Comparison of ENCODE assay signal across 19 mouse cellular contexts in genomic region chr14:105275196-105275595, GRCm38 (mm10). TPM values are rescaled to one million over a fixed set of nuclear protein-coding genes. Genes with fewer than 3 reads are reported as not detected.
DNase-seq lines count a peak whose midpoint lies in the region; ATAC-seq lines count a peak whose summit lies in the region.
"Had no signal": no experiment of that assay in that cellular context is flagged by ENCODE, and none has a peak within 500 bp of the region (broad histone marks: within the 10 kb centered on the region; RNA-seq: fewer than 3 reads in every experiment).

No protein-coding gene starts in this region.

- 0 out of 2 replicates have a peak overlapping the region, but pooled peaks have one; percentile 10 for H3K27ac ChIP-seq in limb, embryonic 13.5 days
- no peak overlapping the region for H3K27ac ChIP-seq in limb, embryonic 10.5 days
- H3K27ac ChIP-seq: hindbrain, embryonic 10.5 days; kidney, embryonic 15.5 days; neural tube, embryonic 12.5 days had no signal

- no peak for DNase-seq in frontal cortex, postnatal 36 days (ENCODE audit: low spot score in 2 of 2)
- DNase-seq in limb, embryonic 10.5 days (ENCODE audit: low spot score), result no peak
- peak; percentile 55 for DNase-seq in A20 (ENCODE audit: low read depth, low spot score)
- DNase-seq in induced T-regulatory cell, adult 2 months (ENCODE audit: low read depth), result peak; percentile 47
- DNase-seq in kidney, adult 9 months, result no peak
- no peak for DNase-seq in cerebellum, postnatal 36 days
- DNase-seq: adrenal gland, postnatal 10 days; cerebellum, adult 11 months; cerebellum, postnatal 10 days; embryo, embryonic 11 days; lung, adult 18-20 months; lung, postnatal 36 days; right cerebral cortex, postnatal 4 days had no signal

- 68% methylated on average over 5 of the region's 5 CpGs for WGBS in limb, embryonic 13.5 days
- WGBS in limb, embryonic 10.5 days, result 85% methylated on average over 5 of the region's 5 CpGs

- no peak overlapping the region for H3K4me3 ChIP-seq in limb, embryonic 13.5 days
- H3K4me3 ChIP-seq in limb, embryonic 10.5 days, result no peak overlapping the region
- H3K4me3 ChIP-seq: hindbrain, embryonic 10.5 days; kidney, embryonic 15.5 days; neural tube, embryonic 12.5 days had no signal

- no peaks in the 10 kb centered on the region for H3K4me1 ChIP-seq in limb, embryonic 13.5 days
- H3K4me1 ChIP-seq in limb, embryonic 10.5 days, result no peaks in the 10 kb centered on the region; the same call in 1 of the 2 replicates
- H3K4me1 ChIP-seq: kidney, embryonic 15.5 days had no signal

- H3K4me2 ChIP-seq in limb, embryonic 13.5 days (replicated peaks), result no peak overlapping the region
- H3K4me2 ChIP-seq: kidney, embryonic 15.5 days; neural tube, embryonic 12.5 days had no signal

- 0 out of 2 replicates have a peak, but pooled peaks cover under 1% of the 10 kb centered on the region for H3K36me3 ChIP-seq in limb, embryonic 13.5 days
- no peaks in the 10 kb centered on the region for H3K36me3 ChIP-seq in limb, embryonic 10.5 days
- H3K36me3 ChIP-seq: hindbrain, embryonic 10.5 days; kidney, embryonic 15.5 days; neural tube, embryonic 12.5 days had no signal

- ATAC-seq in frontal cortex, adult (ENCODE audit: low TSS enrichment), result 0 out of 2 replicates have a peak, but pooled peaks have one; percentile 17
- no peak for ATAC-seq in limb, embryonic 13.5 days (ENCODE audit: low FRiP score, low read depth)
- ATAC-seq: forebrain, embryonic 16.5 days had no signal

- H3K9ac ChIP-seq in limb, embryonic 13.5 days, result no peak overlapping the region
- H3K9ac ChIP-seq: kidney, embryonic 15.5 days; neural tube, embryonic 12.5 days had no signal

- no peaks in the 10 kb centered on the region for H3K27me3 ChIP-seq in limb, embryonic 13.5 days
- H3K27me3 ChIP-seq in limb, embryonic 10.5 days (ENCODE audit: low read depth, poor library complexity, severe bottlenecking), result no peaks in the 10 kb centered on the region
- H3K27me3 ChIP-seq: kidney, embryonic 15.5 days; neural tube, embryonic 12.5 days had no signal

- no peaks in the 10 kb centered on the region for H3K9me3 ChIP-seq in limb, embryonic 13.5 days
- H3K9me3 ChIP-seq in limb, embryonic 10.5 days (replicated peaks), result no peaks in the 10 kb centered on the region
- H3K9me3 ChIP-seq: hindbrain, embryonic 10.5 days; kidney, embryonic 15.5 days; neural tube, embryonic 12.5 days had no signal

RNA-seq across cellular contexts. Expression of gene Ndfip2, which starts 16.8 kb away (rescaled TPM):
- polyA plus RNA-seq in limb, embryonic 13.5 days (2015; fragmentation: Nextera tagmentation; extraction: Ambion mirVana), result 54.3 and 55.9 TPM in 2 replicates
- 37.0 and 45.0 TPM in 2 replicates for polyA plus RNA-seq in limb, embryonic 10.5 days (2016; fragmentation: Nextera tagmentation; extraction: Ambion mirVana)

Comparison
In these comparisons a context has a peak if more than half of its experiments do, and no peak if none do; other contexts are left out.
1. DNase-seq: peak in A20 (single experiment) and induced T-regulatory cell, adult 2 months (single experiment); none in frontal cortex, postnatal 36 days (0 of 2), limb, embryonic 10.5 days (single experiment), kidney, adult 9 months (single experiment) and cerebellum, postnatal 36 days (0 of 2).